Mouse (Mus musculus) hindbrain, embryonic 10.5 days (tissue): ENCODE results near the gene Synj1. TPM values are rescaled to one million over a fixed set of nuclear protein-coding genes. Genes with fewer than 3 reads are reported as not detected.

Experiments used
- DNase-seq: peaks from one replicate; pipeline ENCODE4 v3.0.0-alpha.2; 2017; ENCODE audit warnings: low spot score
- H3K27ac ChIP-seq: fragments of 300-500 bp; sonication (generic); 2 replicates; pipeline ENCODE4 v1.5.1; 2016; ENCODE audit warnings: mild to moderate bottlenecking, moderate library complexity
- H3K27me3 ChIP-seq: fragments of 300-500 bp; sonication (generic); 2 replicates; pipeline ENCODE4 v1.6.1; 2016; ENCODE audit warnings: mild to moderate bottlenecking; ENCODE audit not compliant: poor library complexity, insufficient read depth, severe bottlenecking
- H3K36me3 ChIP-seq: fragments of 300-500 bp; sonication (generic); 2 replicates; pipeline ENCODE4 v1.6.1; 2016; ENCODE audit warnings: mild to moderate bottlenecking, moderate library complexity
- H3K4me1 ChIP-seq: fragments of 300-500 bp; sonication (generic); replicated peaks from 2 replicates; pipeline ENCODE4 v1.6.1; 2016; ENCODE audit warnings: mild to moderate bottlenecking
- H3K4me3 ChIP-seq: fragments of 300-500 bp; sonication (generic); 2 replicates; pipeline ENCODE4 v1.5.1; 2016; ENCODE audit warnings: mild to moderate bottlenecking, moderate library complexity
- H3K9me3 ChIP-seq: fragments of 300-500 bp; sonication (generic); 2 replicates; pipeline ENCODE4 v1.6.1; 2016; ENCODE audit warnings: mild to moderate bottlenecking, moderate library complexity
- WGBS: fragments of 180-500 bp; shearing (Covaris S2); methylation state at CpG from one replicate; pipeline ENCODE4 v1.1.7; 2016; 5-methylcytosine and 5-hydroxymethylcytosine counted together
- polyA plus RNA-seq: library from polyadenylated mRNA; unstranded; fragments of >200 nt; fragmentation: Nextera tagmentation; extraction: Ambion mirVana; gene quantifications from 2 replicates; pipeline ENCODE4 v1.2.1, GENCODE M21; 2016

Gene Synj1
- polyA plus RNA-seq, 1 experiment from 2014 or later = 19.3 TPM

DNA sequence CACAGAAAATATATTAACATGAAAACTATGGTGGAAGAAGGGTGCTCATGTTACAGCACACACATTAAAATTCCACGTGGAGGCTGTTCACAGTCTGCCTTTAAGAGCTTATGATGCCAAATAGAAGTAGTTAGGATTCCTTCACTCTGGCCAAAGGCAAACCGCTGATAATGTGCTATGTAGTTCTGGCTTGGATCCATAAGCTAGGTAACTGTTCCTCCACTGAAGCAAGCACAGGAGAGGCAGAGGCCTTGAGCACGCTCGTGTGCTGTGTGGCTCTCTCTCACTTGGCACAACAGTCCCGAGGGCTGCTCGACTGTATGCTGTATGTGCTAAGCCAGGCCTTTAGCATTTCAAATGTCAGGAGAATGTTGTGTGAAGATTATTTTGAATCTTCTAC is 55.6 kb downstream of the Synj1 start:
- no peaks in the 10 kb centered on the region for H3K9me3 ChIP-seq
- WGBS = 90% methylated on average over 6 of the region's 6 CpGs
- no peaks in the 10 kb centered on the region for H3K27me3 ChIP-seq
- DNase-seq = no peak
- H3K4me1 ChIP-seq = no peaks in the 10 kb centered on the region
- H3K27ac ChIP-seq = no peak overlapping the region
- no peak overlapping the region for H3K4me3 ChIP-seq
- H3K36me3 ChIP-seq = peaks cover 41% of the 10 kb centered on the region

DNA sequence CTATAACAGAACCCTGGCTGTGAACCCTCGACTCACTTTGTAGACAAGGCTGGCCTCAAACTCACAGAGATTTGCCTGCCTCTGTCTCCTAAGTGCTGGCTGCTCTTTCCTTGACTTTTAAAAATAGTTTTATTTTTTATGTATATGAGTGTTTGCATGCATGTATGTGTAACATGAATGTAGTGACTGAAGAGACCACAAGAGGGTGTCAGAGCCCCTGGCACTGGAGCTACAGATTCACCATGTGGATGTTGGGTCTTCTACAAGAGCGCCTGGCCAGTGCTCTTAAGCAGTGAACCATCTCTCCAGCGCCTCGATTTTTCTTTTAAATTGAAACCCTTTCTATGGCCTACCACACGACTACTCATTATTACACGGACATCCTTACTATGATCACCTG is 57.3 kb downstream of the Synj1 start:
- WGBS = 93% methylated on average over 6 of the region's 6 CpGs
- no peak for DNase-seq
- Histone ChIP-seq H3K36me3 (peaks cover 45% of the 10 kb centered on the region), H3K27me3 (no peaks in the 10 kb centered on the region), H3K27ac (no peak overlapping the region), H3K4me3 (no peak overlapping the region), H3K4me1 (no peaks in the 10 kb centered on the region), H3K9me3 (no peaks in the 10 kb centered on the region)

DNA sequence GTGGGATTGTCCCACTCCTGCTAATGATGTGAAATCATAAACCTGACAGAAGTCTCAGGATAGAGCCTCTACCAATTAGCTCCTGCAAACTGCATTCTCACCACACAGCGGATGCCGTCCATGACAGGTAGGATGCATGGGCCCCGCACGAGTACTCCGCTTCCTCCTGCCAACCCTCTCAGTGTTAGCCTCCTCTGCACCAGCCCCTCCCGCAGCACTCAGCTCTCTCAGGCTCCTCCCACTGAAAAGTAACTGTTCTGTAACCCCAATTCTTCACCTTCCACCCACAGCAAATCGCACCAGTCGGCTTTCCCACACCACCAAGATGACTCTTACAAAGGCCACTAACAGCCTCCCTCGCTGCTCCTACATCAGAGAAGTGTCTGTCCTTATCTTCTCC is 58.0 kb downstream of the Synj1 start:
- no peak overlapping the region for H3K4me3 ChIP-seq
- peaks cover 45% of the 10 kb centered on the region for H3K36me3 ChIP-seq
- no peak for DNase-seq
- no peak overlapping the region for H3K27ac ChIP-seq
- H3K27me3 ChIP-seq = no peaks in the 10 kb centered on the region
- 89% methylated on average over 9 of the region's 9 CpGs for WGBS
- H3K4me1 ChIP-seq = no peaks in the 10 kb centered on the region
- no peaks in the 10 kb centered on the region for H3K9me3 ChIP-seq

DNA sequence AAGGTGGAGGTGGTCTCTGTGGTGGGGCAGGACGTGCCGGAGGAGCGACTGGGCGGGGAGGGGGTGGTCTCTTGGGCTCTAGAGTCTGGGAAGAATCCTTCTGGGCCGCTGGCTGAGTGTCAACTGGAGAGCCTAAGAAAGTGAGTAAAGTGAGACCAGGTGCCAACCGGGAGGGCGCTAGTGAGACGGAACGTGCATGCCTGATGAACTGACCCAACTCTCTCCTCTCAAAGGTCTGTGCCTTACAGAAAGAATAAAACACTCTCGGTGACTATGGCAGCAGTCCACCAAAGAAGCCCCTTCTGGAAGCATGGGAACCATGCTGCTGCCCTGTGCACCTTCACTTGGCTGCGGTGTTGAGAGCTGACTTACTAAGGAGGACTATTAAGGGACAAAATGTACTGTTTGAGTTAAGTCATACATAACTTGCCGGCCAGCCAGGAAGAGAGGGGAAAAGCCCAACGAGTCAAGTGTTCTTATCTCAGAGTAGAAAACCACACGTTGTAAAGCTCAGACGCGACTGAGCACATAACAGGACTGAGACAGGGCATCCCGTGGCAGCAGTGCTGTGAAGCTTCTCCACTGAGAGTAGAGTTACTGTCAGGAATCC is 60.6 kb downstream of the Synj1 start:
- Histone ChIP-seq H3K9me3 (no peaks in the 10 kb centered on the region), H3K27ac (no peak overlapping the region), H3K4me1 (no peaks in the 10 kb centered on the region), H3K4me3 (no peak overlapping the region), H3K27me3 (no peaks in the 10 kb centered on the region), H3K36me3 (peaks cover 49% of the 10 kb centered on the region)
- no peak for DNase-seq
- WGBS = 61% methylated on average over 17 of the region's 17 CpGs

- WGBS = 85% methylated on average over 8 of the region's 8 CpGs
- DNase-seq = no peak
- Histone ChIP-seq H3K9me3 (no peaks in the 10 kb centered on the region), H3K27ac (no peak overlapping the region), H3K36me3 (peaks cover 57% of the 10 kb centered on the region), H3K4me3 (no peak overlapping the region), H3K4me1 (no peaks in the 10 kb centered on the region), H3K27me3 (no peaks in the 10 kb centered on the region)
Measured at GRCm38 (mm10) chr16:90946977-90947376, 64.1 kb downstream of the Synj1 start.

- DNase-seq = no peak
- H3K4me3 ChIP-seq = no peak overlapping the region
- WGBS = 97% methylated on average over 7 of the region's 7 CpGs
Measured at GRCm38 (mm10) chr16:90941246-90941645, 69.9 kb downstream of the Synj1 start.

GRCm38 (mm10) chr16:90934687-90935328 is 76.3 kb downstream of the Synj1 start, which contains the start of gene Cfap298:
Cfap298 (minus strand) TSS chr16:90935114.
- no peaks in the 10 kb centered on the region for H3K27me3 ChIP-seq
- H3K9me3 ChIP-seq = no peaks in the 10 kb centered on the region
- H3K4me1 ChIP-seq = peaks cover 19% of the 10 kb centered on the region
- under 1% methylated on average over 56 of the region's 56 CpGs for WGBS
- H3K27ac ChIP-seq = peak within 1 kb of the TSS; percentile 92
- peaks cover 23% of the 10 kb centered on the region for H3K36me3 ChIP-seq
- peak; percentile 99 for DNase-seq
- H3K4me3 ChIP-seq = peak within 1 kb of the TSS; percentile 90

More at GRCm38 (mm10) chr16:90941246-90941645, 69.9 kb downstream of the Synj1 start:
- H3K9me3 ChIP-seq = no peaks in the 10 kb centered on the region
- peaks cover 47% of the 10 kb centered on the region for H3K36me3 ChIP-seq
- H3K27ac ChIP-seq = no peak overlapping the region
- no peaks in the 10 kb centered on the region for H3K27me3 ChIP-seq
- no peaks in the 10 kb centered on the region for H3K4me1 ChIP-seq

- H3K9me3 ChIP-seq = no peaks in the 10 kb centered on the region
- H3K4me1 ChIP-seq = peaks cover 19% of the 10 kb centered on the region
- H3K36me3 ChIP-seq = peaks cover 29% of the 10 kb centered on the region
- no peaks in the 10 kb centered on the region for H3K27me3 ChIP-seq
- H3K27ac ChIP-seq = peak overlapping the region; percentile 92
- H3K4me3 ChIP-seq = peak overlapping the region; percentile 90
- DNase-seq = peak; percentile 75
- WGBS = under 1% methylated on average over 38 of the region's 38 CpGs
Measured at GRCm38 (mm10) chr16:90934193-90934686, 76.9 kb downstream of the Synj1 start.

- Histone ChIP-seq H3K4me3 (peak overlapping the region; percentile 90), H3K9me3 (no peaks in the 10 kb centered on the region), H3K27me3 (no peaks in the 10 kb centered on the region), H3K4me1 (peaks cover 19% of the 10 kb centered on the region), H3K27ac (peak overlapping the region; percentile 92), H3K36me3 (peaks cover 32% of the 10 kb centered on the region)
- no peak for DNase-seq
- WGBS = 33% methylated on average over 13 of the region's 13 CpGs
Measured at GRCm38 (mm10) chr16:90933534-90934176, 77.5 kb downstream of the Synj1 start.

- no peaks in the 10 kb centered on the region for H3K9me3 ChIP-seq
- WGBS = 89% methylated on average over 4 of the region's 4 CpGs
- H3K27ac ChIP-seq = no peak overlapping the region
- no peaks in the 10 kb centered on the region for H3K4me1 ChIP-seq
- no peak overlapping the region for H3K4me3 ChIP-seq
- peaks cover 68% of the 10 kb centered on the region for H3K36me3 ChIP-seq
- no peak for DNase-seq
- no peaks in the 10 kb centered on the region for H3K27me3 ChIP-seq
Measured at GRCm38 (mm10) chr16:90927446-90927845, 83.7 kb downstream of the Synj1 start.

- H3K27ac ChIP-seq = no peak overlapping the region
- H3K4me1 ChIP-seq = peaks cover 5% of the 10 kb centered on the region
- peak; percentile 67 for DNase-seq
- H3K4me3 ChIP-seq = no peak overlapping the region
- no peaks in the 10 kb centered on the region for H3K27me3 ChIP-seq
- 25% methylated on average over 5 of the region's 5 CpGs for WGBS
- H3K9me3 ChIP-seq = no peaks in the 10 kb centered on the region
- peaks cover 65% of the 10 kb centered on the region for H3K36me3 ChIP-seq
Measured at GRCm38 (mm10) chr16:90925461-90925860, 85.6 kb downstream of the Synj1 start.

DNA sequence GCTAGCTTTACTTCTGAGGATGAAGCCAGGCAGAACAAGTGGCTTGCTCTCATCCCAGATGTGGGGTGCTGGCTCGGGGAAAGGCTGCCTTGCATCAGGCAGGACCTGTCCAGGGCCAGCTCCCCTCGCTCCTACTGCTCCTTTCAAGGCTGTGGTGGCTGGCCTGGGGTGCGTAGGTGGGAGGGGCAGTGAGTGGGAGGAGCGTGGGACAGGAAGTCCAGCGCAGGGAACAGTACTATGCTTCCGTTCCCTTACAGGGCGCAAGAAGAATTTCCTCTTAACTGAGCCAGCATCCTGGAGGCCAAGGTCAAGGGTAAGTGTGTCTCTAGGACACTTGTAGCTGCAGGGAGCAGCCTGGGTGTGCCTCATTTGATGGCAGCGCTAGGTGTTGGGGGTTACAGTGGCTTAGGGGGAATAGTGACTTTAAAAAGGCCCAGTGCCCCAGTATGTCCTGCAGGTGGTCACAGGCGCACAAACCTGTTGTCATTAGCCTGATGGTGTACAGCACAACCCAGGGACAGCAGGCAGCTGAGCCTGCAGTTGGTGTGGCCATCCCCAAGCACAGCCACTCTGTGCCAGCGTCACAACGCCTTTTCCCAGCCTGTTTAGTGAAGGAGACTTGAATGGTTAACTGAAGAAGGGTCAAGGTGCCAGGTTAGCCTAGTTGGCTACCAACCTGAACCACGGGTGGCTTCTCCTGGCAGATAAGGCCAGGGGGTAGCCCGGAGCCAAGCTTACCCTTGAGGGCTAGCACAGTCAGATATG is 86.3 kb downstream of the Synj1 start:
- no peaks in the 10 kb centered on the region for H3K27me3 ChIP-seq
- no peak overlapping the region for H3K4me3 ChIP-seq
- H3K27ac ChIP-seq = no peak overlapping the region
- H3K4me1 ChIP-seq = peaks cover 5% of the 10 kb centered on the region
- no peaks in the 10 kb centered on the region for H3K9me3 ChIP-seq
- WGBS = 88% methylated on average over 13 of the region's 13 CpGs
- peaks cover 59% of the 10 kb centered on the region for H3K36me3 ChIP-seq
- no peak for DNase-seq
